Mouse (Mus musculus): Measurements from ENCODE around the gene Mfap5. TPM values are rescaled to one million over a fixed set of nuclear protein-coding genes. Genes with fewer than 3 reads are reported as not detected.
"Not testable (repeated sequence)": the region's sequence is repeated elsewhere in the genome, so short reads cannot be mapped to it uniquely, and the experiment has no call there.

The Mfap5 gene
- polyA plus RNA-seq, 1 experiment from 2014 or later, result 1.8 TPM

DNA sequence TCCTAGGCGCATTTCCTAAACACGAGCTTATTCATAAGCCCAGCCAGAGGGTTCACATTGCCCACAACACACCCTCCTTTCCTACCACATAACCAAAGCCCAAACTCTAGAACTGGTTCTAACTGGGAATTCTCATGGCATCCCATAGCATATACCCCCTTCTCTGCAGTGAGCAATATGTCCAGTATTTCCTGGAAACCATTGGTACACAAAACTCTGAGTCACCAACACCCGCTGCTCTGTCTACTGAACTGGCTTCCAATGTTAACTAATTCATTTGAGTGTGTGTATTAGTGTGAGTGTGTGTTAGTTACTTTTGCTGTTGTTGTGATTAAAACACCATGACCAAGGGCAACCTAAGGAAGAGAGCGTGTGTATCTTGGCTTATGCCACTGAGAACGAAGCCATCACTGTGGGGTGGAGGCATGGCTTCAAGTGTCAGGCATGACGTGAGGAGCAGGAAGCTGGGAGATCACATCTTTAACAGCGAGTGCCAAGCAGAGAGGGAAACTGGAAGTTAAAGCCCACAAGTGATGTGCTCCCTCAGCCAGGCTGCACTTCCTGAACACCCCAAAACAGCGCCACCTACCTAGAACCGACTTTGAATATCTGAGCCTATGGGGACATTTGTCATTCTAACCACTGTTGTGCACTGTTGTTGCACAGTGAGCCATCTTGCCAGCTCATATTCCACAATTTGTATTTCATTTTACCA, 59.6 kb downstream of the Mfap5 start:
- no peak for ATAC-seq (ENCODE audit: low read depth)
- WGBS, result 90% methylated on average over 9 of the region's 9 CpGs
- Histone ChIP-seq H3K4me2 (ENCODE audit: low read depth, low read length) (no peak overlapping the region), H3K4me1 (ENCODE audit: control insufficient read depth, insufficient read depth, low read length) (no peaks in the 10 kb centered on the region), H3K4me3 (ENCODE audit: low read depth, low read length) (no peak overlapping the region), H3K9ac (replicated peaks; ENCODE audit: low read depth, low read length) (no peak overlapping the region), H3K27me3 (ENCODE audit: control insufficient read depth, insufficient read depth, low read length) (no peaks in the 10 kb centered on the region), H3K27ac (ENCODE audit: low read depth, low read length) (no peak overlapping the region), H3K36me3 (ENCODE audit: control insufficient read depth, insufficient read depth, low read length) (no peaks in the 10 kb centered on the region), H3K9me3 (ENCODE audit: control insufficient read depth, low read length) (no peaks in the 10 kb centered on the region)

GRCm38 (mm10) chr6:122569113-122569512, 63.5 kb downstream of the Mfap5 start:
- 44% methylated on average over 5 of the region's 5 CpGs for WGBS
- no peaks in the 10 kb centered on the region for H3K36me3 ChIP-seq (ENCODE audit: control insufficient read depth, insufficient read depth, low read length)
- H3K27me3 ChIP-seq (ENCODE audit: control insufficient read depth, insufficient read depth, low read length), result no peaks in the 10 kb centered on the region
- no peaks in the 10 kb centered on the region for H3K4me1 ChIP-seq (ENCODE audit: control insufficient read depth, insufficient read depth, low read length)
- peak; percentile 29; the same call in 1 of the 2 replicates for ATAC-seq (ENCODE audit: low read depth)
- H3K9me3 ChIP-seq (ENCODE audit: control insufficient read depth, low read length), result no peaks in the 10 kb centered on the region
- no peak overlapping the region for H3K9ac ChIP-seq (replicated peaks; ENCODE audit: low read depth, low read length)
- H3K27ac ChIP-seq (ENCODE audit: low read depth, low read length), result no peak overlapping the region
- no peak overlapping the region for H3K4me2 ChIP-seq (ENCODE audit: low read depth, low read length)
- H3K4me3 ChIP-seq (ENCODE audit: low read depth, low read length), result no peak overlapping the region

DNA sequence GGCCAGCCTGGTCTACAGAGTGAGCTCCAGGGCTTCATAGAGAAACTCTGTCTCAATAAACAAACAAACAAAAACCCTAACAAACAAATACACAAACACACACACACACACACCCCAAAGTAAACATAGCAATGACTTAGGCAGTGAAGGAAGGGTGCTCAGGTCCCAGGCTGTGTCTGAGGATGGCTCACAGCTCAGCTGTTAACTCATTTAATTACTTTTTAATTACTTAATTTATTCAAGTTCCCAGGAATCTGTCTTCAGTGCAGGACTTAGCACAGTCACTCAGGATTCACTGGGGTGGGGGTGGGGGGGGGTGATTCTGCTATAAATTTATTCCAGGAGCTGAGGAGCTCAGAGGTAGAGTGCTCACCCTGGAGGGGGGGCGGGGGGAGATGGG, 64.1 kb downstream of the Mfap5 start:
- H3K4me1 ChIP-seq (ENCODE audit: control insufficient read depth, insufficient read depth, low read length), result no peaks in the 10 kb centered on the region
- H3K9me3 ChIP-seq (ENCODE audit: control insufficient read depth, low read length), result no peaks in the 10 kb centered on the region
- WGBS, result 45% methylated on average over 1 of the region's 1 CpGs
- no peak overlapping the region for H3K9ac ChIP-seq (replicated peaks; ENCODE audit: low read depth, low read length)
- H3K27ac ChIP-seq (ENCODE audit: low read depth, low read length), result 0 out of 2 replicates have a peak overlapping the region, but pooled peaks have one; percentile 2
- H3K36me3 ChIP-seq (ENCODE audit: control insufficient read depth, insufficient read depth, low read length), result no peaks in the 10 kb centered on the region
- H3K4me2 ChIP-seq (ENCODE audit: low read depth, low read length), result no peak overlapping the region
- no peak overlapping the region for H3K4me3 ChIP-seq (ENCODE audit: low read depth, low read length)
- ATAC-seq (ENCODE audit: low read depth), result peak; percentile 35; the same call in 1 of the 2 replicates
- no peaks in the 10 kb centered on the region for H3K27me3 ChIP-seq (ENCODE audit: control insufficient read depth, insufficient read depth, low read length)

DNA sequence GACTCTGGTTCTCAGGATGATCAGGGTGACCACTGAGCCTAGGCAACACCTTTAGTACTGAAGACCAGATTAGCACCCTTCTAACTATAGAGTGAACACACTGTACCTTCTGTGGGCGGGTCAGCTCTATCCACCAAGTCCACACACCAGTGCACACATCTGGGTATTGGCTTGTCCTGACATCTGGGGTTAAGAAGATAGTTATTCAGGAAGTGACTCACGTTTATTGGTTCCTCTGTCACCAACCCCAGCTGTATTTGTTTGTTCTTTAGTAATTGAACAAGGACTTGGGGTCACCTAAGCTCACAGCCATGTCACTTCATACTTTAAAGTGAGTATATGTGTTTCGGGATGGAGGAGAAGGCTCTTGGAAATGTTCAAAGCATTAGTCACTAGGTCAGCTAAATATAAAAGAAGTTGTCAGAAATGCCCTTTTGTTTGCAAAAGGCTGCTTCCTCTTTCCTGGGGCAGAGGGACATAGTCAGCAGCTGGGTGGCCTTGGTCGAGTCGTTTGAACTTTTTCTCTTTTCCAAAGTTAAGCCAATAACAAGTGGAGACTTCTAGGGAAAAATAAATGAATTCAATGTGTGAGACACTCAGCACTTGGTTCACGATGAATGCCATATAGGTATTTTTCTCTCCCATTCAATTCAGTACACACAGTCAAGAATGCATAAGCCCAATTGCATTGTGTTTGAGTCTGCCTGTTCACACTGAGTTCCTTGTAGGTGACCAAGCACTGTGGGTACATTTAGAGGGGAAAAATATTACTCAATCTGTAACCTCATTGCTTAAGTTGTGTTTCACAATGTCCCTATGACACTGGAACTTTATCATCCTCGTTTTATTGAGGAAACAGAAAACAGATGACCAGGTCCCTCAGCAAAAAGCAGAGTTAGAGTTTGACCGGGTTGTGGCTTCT, 65.3 kb downstream of the Mfap5 start:
- no peaks in the 10 kb centered on the region for H3K9me3 ChIP-seq (ENCODE audit: control insufficient read depth, low read length)
- no peaks in the 10 kb centered on the region for H3K36me3 ChIP-seq (ENCODE audit: control insufficient read depth, insufficient read depth, low read length)
- no peak for ATAC-seq (ENCODE audit: low read depth)
- H3K4me2 ChIP-seq (ENCODE audit: low read depth, low read length), result no peak overlapping the region
- no peaks in the 10 kb centered on the region for H3K27me3 ChIP-seq (ENCODE audit: control insufficient read depth, insufficient read depth, low read length)
- H3K9ac ChIP-seq (replicated peaks; ENCODE audit: low read depth, low read length), result no peak overlapping the region
- no peak overlapping the region for H3K4me3 ChIP-seq (ENCODE audit: low read depth, low read length)
- no peak overlapping the region; the same call in 1 of the 2 replicates for H3K27ac ChIP-seq (ENCODE audit: low read depth, low read length)
- no peaks in the 10 kb centered on the region for H3K4me1 ChIP-seq (ENCODE audit: control insufficient read depth, insufficient read depth, low read length)
- WGBS, result 77% methylated on average over 8 of the region's 8 CpGs

DNA sequence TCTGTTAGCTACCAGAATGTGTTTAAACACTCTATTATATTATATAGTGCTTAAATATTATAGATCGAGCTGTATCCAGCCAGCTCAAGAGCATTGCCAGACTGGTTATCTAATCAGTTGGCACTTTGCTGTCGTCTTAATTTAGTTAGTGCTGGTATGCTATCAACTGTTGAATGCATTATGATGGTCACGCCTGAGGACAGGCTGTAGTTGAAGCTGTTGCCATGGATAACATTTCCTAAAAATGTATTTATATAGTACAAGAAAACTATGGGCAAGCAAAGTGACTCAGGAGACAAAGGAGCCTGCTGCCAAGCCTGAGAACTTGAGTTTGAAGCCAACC, 65.9 kb downstream of the Mfap5 start:
- 92% methylated on average over 3 of the region's 3 CpGs for WGBS
- Histone ChIP-seq H3K27ac (ENCODE audit: low read depth, low read length) (no peak overlapping the region), H3K36me3 (ENCODE audit: control insufficient read depth, insufficient read depth, low read length) (no peaks in the 10 kb centered on the region), H3K4me1 (ENCODE audit: control insufficient read depth, insufficient read depth, low read length) (no peaks in the 10 kb centered on the region), H3K9me3 (ENCODE audit: control insufficient read depth, low read length) (no peaks in the 10 kb centered on the region), H3K9ac (replicated peaks; ENCODE audit: low read depth, low read length) (no peak overlapping the region), H3K4me2 (ENCODE audit: low read depth, low read length) (no peak overlapping the region), H3K27me3 (ENCODE audit: control insufficient read depth, insufficient read depth, low read length) (no peaks in the 10 kb centered on the region), H3K4me3 (ENCODE audit: low read depth, low read length) (no peak overlapping the region)
- ATAC-seq (ENCODE audit: low read depth), result no peak

- not testable (repeated sequence) for H3K4me2 ChIP-seq (ENCODE audit: low read depth, low read length); H3K27ac ChIP-seq (ENCODE audit: low read depth, low read length); H3K9ac ChIP-seq (replicated peaks; ENCODE audit: low read depth, low read length); H3K36me3 ChIP-seq (ENCODE audit: control insufficient read depth, insufficient read depth, low read length); ATAC-seq (ENCODE audit: low read depth); H3K9me3 ChIP-seq (ENCODE audit: control insufficient read depth, low read length); H3K4me3 ChIP-seq (ENCODE audit: low read depth, low read length); H3K27me3 ChIP-seq (ENCODE audit: control insufficient read depth, insufficient read depth, low read length); H3K4me1 ChIP-seq (ENCODE audit: control insufficient read depth, insufficient read depth, low read length)
- 83% methylated on average over 1 of the region's 1 CpGs for WGBS
Observed at GRCm38 (mm10) chr6:122575037-122575436, 69.4 kb downstream of the Mfap5 start.

DNA sequence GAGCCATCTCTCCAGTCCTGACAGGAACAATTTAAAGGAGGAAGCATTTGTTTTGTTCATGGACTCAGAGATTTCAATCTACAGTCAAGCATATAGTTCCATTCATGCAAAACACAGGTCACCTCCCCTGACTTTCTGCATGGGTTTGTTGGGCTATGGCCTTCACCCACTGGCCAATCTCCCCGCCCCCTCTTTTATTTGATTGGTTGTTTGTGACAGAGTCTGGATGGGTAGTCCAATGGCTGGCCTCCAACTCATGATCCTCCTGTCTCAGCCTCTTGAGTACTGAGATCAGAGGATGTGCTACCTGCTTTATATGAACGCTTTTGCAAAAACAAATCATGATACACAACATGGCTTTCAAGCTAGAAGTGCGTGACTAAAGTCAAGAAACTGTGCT, 71.4 kb downstream of the Mfap5 start:
- no peaks in the 10 kb centered on the region for H3K36me3 ChIP-seq (ENCODE audit: control insufficient read depth, insufficient read depth, low read length)
- WGBS, result 94% methylated on average over 3 of the region's 3 CpGs
- ATAC-seq (ENCODE audit: low read depth), result no peak

More for the DNA sequence above, 71.4 kb downstream of the Mfap5 start:
- Histone ChIP-seq H3K9ac (replicated peaks; ENCODE audit: low read depth, low read length) (no peak overlapping the region), H3K9me3 (ENCODE audit: control insufficient read depth, low read length) (no peaks in the 10 kb centered on the region), H3K4me3 (ENCODE audit: low read depth, low read length) (no peak overlapping the region), H3K4me2 (ENCODE audit: low read depth, low read length) (no peak overlapping the region), H3K4me1 (ENCODE audit: control insufficient read depth, insufficient read depth, low read length) (no peaks in the 10 kb centered on the region), H3K27ac (ENCODE audit: low read depth, low read length) (no peak overlapping the region), H3K27me3 (ENCODE audit: control insufficient read depth, insufficient read depth, low read length) (no peaks in the 10 kb centered on the region)
